Comparison of ENCODE assay signal across 26 mouse cellular contexts in genomic region chr1:187054333-187054732, GRCm38 (mm10).
"Had no signal": no experiment of that assay in that cellular context is flagged by ENCODE, and none has a peak within 500 bp of the region (broad histone marks: within the 10 kb centered on the region; RNA-seq: fewer than 3 reads in every experiment).

No protein-coding gene starts in this region.

- H3K9me3 ChIP-seq: embryonic facial prominence, embryonic 10.5 days; embryonic facial prominence, embryonic 12.5 days; embryonic facial prominence, embryonic 13.5 days; embryonic facial prominence, embryonic 15.5 days; forebrain, embryonic 10.5 days; forebrain, embryonic 12.5 days; forebrain, embryonic 13.5 days; forebrain, embryonic 15.5 days had no signal

- H3K9ac ChIP-seq: embryonic facial prominence, embryonic 12.5 days; embryonic facial prominence, embryonic 13.5 days; embryonic facial prominence, embryonic 15.5 days; forebrain, embryonic 12.5 days; forebrain, embryonic 13.5 days; forebrain, embryonic 15.5 days; forebrain, postnatal 0 days had no signal

- H3K4me3 ChIP-seq: embryonic facial prominence, embryonic 10.5 days; embryonic facial prominence, embryonic 12.5 days; embryonic facial prominence, embryonic 13.5 days; embryonic facial prominence, embryonic 15.5 days; erythroblast, embryonic 14.5 days; forebrain, embryonic 10.5 days; forebrain, embryonic 12.5 days; forebrain, embryonic 13.5 days; forebrain, embryonic 15.5 days; gastrocnemius, adult 2 months had no signal

- H3K27ac ChIP-seq: embryonic facial prominence, embryonic 10.5 days; embryonic facial prominence, embryonic 12.5 days; embryonic facial prominence, embryonic 13.5 days; embryonic facial prominence, embryonic 15.5 days; forebrain, embryonic 10.5 days; forebrain, embryonic 12.5 days; forebrain, embryonic 13.5 days; forebrain, embryonic 15.5 days; gastrocnemius, adult 2 months had no signal

- H3K4me2 ChIP-seq: embryonic facial prominence, embryonic 12.5 days; embryonic facial prominence, embryonic 13.5 days; embryonic facial prominence, embryonic 15.5 days; forebrain, embryonic 12.5 days; forebrain, embryonic 13.5 days; forebrain, embryonic 15.5 days had no signal

- H3K4me1 ChIP-seq: embryonic facial prominence, embryonic 10.5 days; embryonic facial prominence, embryonic 12.5 days; embryonic facial prominence, embryonic 13.5 days; embryonic facial prominence, embryonic 15.5 days; forebrain, embryonic 10.5 days; forebrain, embryonic 12.5 days had no signal

- H3K27me3 ChIP-seq: embryonic facial prominence, embryonic 12.5 days; embryonic facial prominence, embryonic 13.5 days; embryonic facial prominence, embryonic 15.5 days; forebrain, embryonic 12.5 days; forebrain, embryonic 13.5 days; forebrain, embryonic 15.5 days had no signal

- ATAC-seq: forebrain, embryonic 13.5 days; forebrain, embryonic 14.5 days; forebrain, embryonic 15.5 days; forebrain, embryonic 16.5 days; forebrain, postnatal 0 days had no signal

- DNase-seq: cerebellum, adult 18-20 months; cerebellum, adult 2 months; cerebellum, adult 8-10 months; cerebellum, adult 9-10 months; cerebellum, adult 9-11 months; cerebellum, postnatal 14 days; cerebellum, postnatal 25 days; cerebellum, postnatal 36 days; embryo, embryonic 11 days; forebrain, postnatal 0 days; gastrocnemius, adult 2 months; gastrocnemius, postnatal 10 days; gastrocnemius, postnatal 14 days; gastrocnemius, postnatal 25 days; gastrocnemius, postnatal 36 days had no signal

- H3K36me3 ChIP-seq: embryonic facial prominence, embryonic 10.5 days; embryonic facial prominence, embryonic 12.5 days; embryonic facial prominence, embryonic 13.5 days; embryonic facial prominence, embryonic 15.5 days; forebrain, embryonic 10.5 days; forebrain, embryonic 12.5 days; forebrain, embryonic 15.5 days had no signal
